Mouse (Mus musculus) embryonic facial prominence, embryonic 11.5 days (tissue): ENCODE measurements around the gene Tm2d1. TPM values are rescaled to one million over a fixed set of nuclear protein-coding genes. Genes with fewer than 3 reads are reported as not detected.

Source experiments
- ATAC-seq: fragments of 200-750 bp; cut with Nextera tagmentation; replicated peaks from 2 replicates; pipeline ENCODE4 v1.8.0; 2017; ENCODE audit warnings: low read depth; ENCODE audit not compliant: insufficient number of reproducible peaks, low FRiP score, low TSS enrichment
- DNase-seq: peaks from one replicate; pipeline ENCODE4 v3.0.0-alpha.2; 2015; ENCODE audit warnings: low spot score
- H3K27ac ChIP-seq: fragments of 300-500 bp; sonication (generic); replicated peaks from 2 replicates; pipeline ENCODE4 v1.5.1; 2014; ENCODE audit warnings: mild to moderate bottlenecking, low read depth, low read length, control low read depth
- H3K27me3 ChIP-seq: fragments of 300-500 bp; sonication (generic); 2 replicates; pipeline ENCODE4 v1.6.1; 2014; ENCODE audit warnings: mild to moderate bottlenecking, low read length, moderate library complexity, mixed read lengths; ENCODE audit not compliant: control insufficient read depth, insufficient read depth
- H3K36me3 ChIP-seq: fragments of 300-500 bp; sonication (generic); replicated peaks from 2 replicates; pipeline ENCODE4 v1.6.1; 2014; ENCODE audit warnings: low read depth, mild to moderate bottlenecking, low read length, moderate library complexity, mixed read lengths; ENCODE audit not compliant: control insufficient read depth, insufficient read depth
- H3K4me1 ChIP-seq: fragments of 300-500 bp; sonication (generic); 2 replicates; pipeline ENCODE4 v1.6.1; 2014; ENCODE audit warnings: low read length, mixed read lengths; ENCODE audit not compliant: control insufficient read depth, insufficient read depth
- H3K4me2 ChIP-seq: fragments of 300-500 bp; sonication (generic); 2 replicates; pipeline ENCODE4 v1.6.1; 2014; ENCODE audit warnings: low read depth, mild to moderate bottlenecking, control low read depth, low read length, moderate library complexity
- H3K4me3 ChIP-seq: fragments of 300-500 bp; sonication (generic); 2 replicates; pipeline ENCODE4 v1.5.1; 2014; ENCODE audit warnings: low read depth, low read length, control low read depth
- H3K9ac ChIP-seq: fragments of 300-500 bp; sonication (generic); replicated peaks from 2 replicates; pipeline ENCODE4 v1.6.1; 2014; ENCODE audit warnings: mild to moderate bottlenecking, control low read depth, low read length
- H3K9me3 ChIP-seq: fragments of 300-500 bp; sonication (generic); replicated peaks from 2 replicates; pipeline ENCODE4 v1.6.1; 2016; ENCODE audit warnings: mild to moderate bottlenecking, low read length, inconsistent platforms, mixed read lengths; ENCODE audit not compliant: control insufficient read depth
- WGBS: fragments of 180-500 bp; shearing (Covaris S2); extraction: QIAGEN DNeasy Blood & Tissue Kit; methylation state at CpG from one replicate; pipeline ENCODE4 v1.1.7; 2014; 5-methylcytosine and 5-hydroxymethylcytosine counted together
- polyA plus RNA-seq: library from polyadenylated mRNA; unstranded; fragments of >200 nt; fragmentation: Nextera tagmentation; extraction: Ambion mirVana; gene quantifications from 2 replicates; pipeline ENCODE4 v1.2.1, GENCODE M21; 2014

Gene Tm2d1
- polyA plus RNA-seq, 1 experiment from 2014 or later = 101 TPM

DNA sequence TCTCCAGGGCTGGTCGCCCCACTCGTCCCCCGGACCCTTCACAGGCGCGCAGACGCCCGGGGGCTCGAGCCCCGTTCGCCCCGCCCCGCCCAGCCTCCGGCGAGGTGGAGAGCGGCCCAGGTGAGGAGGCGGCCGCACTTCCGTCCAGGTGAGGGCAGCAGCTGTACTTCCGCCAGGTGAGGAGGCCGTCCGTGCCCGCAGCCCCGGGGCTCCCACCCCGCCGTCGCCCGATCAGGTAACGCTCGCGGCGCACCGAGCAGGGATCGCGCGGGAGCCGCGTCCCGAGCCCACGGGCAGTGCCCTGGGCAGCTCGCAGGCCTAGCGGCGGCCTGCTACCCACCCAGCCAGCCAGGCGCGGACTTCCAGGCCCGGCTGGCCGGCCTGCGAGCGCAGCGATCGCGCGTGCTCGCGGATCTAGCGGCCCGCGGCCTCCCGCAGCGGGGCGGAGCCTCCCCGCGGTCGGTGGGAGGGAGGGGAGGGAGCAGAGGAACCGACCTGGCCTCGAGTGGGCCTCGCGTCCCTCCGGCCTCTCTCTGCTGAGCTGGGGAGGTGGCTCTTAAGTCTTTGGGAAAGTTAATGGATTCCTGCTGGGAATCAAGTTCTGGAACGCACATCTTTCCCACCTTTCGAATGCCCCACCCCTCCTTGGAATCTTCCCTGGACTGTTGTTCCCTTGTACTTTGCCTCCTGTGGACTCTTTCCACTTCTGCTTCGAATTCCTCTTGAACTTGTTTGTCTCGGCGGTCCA lies 12.8 kb upstream of the Tm2d1 start, which contains the start of gene Patj:
Gene Patj (plus strand): TSS at position 96 of the 748 bp plus-strand sequence.
- Histone ChIP-seq H3K9ac (peak within 1 kb of the TSS; percentile 99), H3K27me3 (no peaks in the 10 kb centered on the region), H3K4me3 (peak within 1 kb of the TSS; percentile 74), H3K4me1 (no peaks in the 10 kb centered on the region), H3K27ac (peak within 1 kb of the TSS; percentile 72; the same call in 1 of the 2 replicates), H3K9me3 (no peaks in the 10 kb centered on the region), H3K4me2 (peak within 1 kb of the TSS; percentile 91), H3K36me3 (no peaks in the 10 kb centered on the region)
- ATAC-seq (peak; percentile 84), DNase-seq (peak; percentile 67)
- under 1% methylated on average over 41 of the region's 73 CpGs for WGBS

DNA sequence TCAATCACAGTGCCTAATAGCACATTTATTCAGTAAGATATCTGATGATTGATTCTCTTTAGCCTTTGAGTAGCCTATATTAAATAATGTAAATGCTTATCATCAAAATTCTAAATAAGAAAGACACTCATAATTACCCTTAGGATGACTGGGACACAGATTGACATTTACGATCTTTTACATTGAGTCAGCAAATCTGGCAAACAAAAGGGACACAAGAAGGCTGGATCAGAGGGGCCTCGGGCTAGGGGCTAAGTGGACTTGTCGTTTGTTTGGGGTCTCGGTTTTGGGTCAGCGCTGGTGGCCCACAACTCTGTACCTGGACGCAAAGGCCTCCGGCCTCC lies 12.2 kb upstream of the Tm2d1 start:
- DNase-seq (no peak), ATAC-seq (no peak)
- Histone ChIP-seq H3K4me1 (no peaks in the 10 kb centered on the region), H3K27me3 (no peaks in the 10 kb centered on the region), H3K4me3 (peak overlapping the region; percentile 74), H3K4me2 (peak overlapping the region; percentile 91), H3K9me3 (no peaks in the 10 kb centered on the region), H3K9ac (peak overlapping the region; percentile 99), H3K27ac (peak overlapping the region; percentile 72; the same call in 1 of the 2 replicates), H3K36me3 (no peaks in the 10 kb centered on the region)
- WGBS = 6% methylated on average over 7 of the region's 7 CpGs

DNA sequence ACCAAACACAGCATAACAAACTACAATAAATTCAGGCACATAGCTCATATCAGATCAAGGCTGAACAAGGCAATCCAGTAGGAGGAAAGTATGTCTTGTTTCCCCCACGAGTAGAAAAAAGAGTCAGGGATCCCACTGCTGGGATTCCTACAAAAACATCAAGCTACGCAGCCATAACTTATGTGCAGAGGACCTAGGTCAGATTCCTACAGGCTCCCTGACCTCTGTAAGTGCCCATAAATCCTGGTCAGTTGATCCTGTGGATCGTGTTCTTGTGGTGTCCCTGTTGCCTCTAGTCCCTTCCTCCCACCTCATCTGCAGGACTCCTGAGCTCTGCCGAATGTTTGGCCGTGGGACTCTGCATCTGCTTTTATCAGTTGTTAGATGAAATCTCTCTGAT lies 1.9 kb upstream of the Tm2d1 start:
- no peaks in the 10 kb centered on the region for H3K4me1 ChIP-seq
- no peaks in the 10 kb centered on the region for H3K36me3 ChIP-seq
- no peaks in the 10 kb centered on the region for H3K9me3 ChIP-seq
- DNase-seq = no peak
- H3K4me3 ChIP-seq = no peak overlapping the region
- H3K9ac ChIP-seq = no peak overlapping the region
- no peak overlapping the region for H3K4me2 ChIP-seq
- 66% methylated on average over 5 of the region's 5 CpGs for WGBS
- no peak for ATAC-seq
- H3K27me3 ChIP-seq = no peaks in the 10 kb centered on the region
- H3K27ac ChIP-seq = no peak overlapping the region

DNA sequence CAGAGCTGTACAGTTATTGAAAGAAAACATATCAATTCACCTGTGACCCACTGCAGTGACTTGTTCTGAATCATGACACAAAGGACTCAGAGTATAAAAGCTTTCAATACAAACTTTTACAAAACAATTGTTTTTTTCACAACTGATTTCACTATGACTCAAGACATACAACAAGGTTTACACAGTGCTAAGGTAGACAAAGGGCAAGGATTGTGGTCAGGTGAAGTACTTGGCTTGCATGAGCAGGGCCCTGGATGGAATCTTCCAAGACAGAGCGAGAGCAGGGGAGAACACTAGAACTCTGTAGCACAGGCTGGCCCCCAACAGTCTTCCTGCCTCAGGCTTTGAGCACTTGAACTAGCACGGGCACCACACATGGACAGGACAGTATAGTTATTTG lies 6.2 kb downstream of the Tm2d1 start:
- no peak for DNase-seq
- H3K4me1 ChIP-seq = no peaks in the 10 kb centered on the region
- 95% methylated on average over 2 of the region's 2 CpGs for WGBS
- H3K27ac ChIP-seq = no peak overlapping the region
- no peaks in the 10 kb centered on the region for H3K27me3 ChIP-seq
- no peak for ATAC-seq
- H3K4me2 ChIP-seq = no peak overlapping the region
- H3K36me3 ChIP-seq = no peaks in the 10 kb centered on the region
- no peak overlapping the region for H3K4me3 ChIP-seq
- H3K9ac ChIP-seq = no peak overlapping the region
- H3K9me3 ChIP-seq = no peaks in the 10 kb centered on the region

- Histone ChIP-seq H3K4me2 (no peak overlapping the region), H3K9me3 (no peaks in the 10 kb centered on the region), H3K4me1 (no peaks in the 10 kb centered on the region), H3K9ac (no peak overlapping the region), H3K36me3 (no peaks in the 10 kb centered on the region), H3K4me3 (no peak overlapping the region), H3K27me3 (no peaks in the 10 kb centered on the region), H3K27ac (no peak overlapping the region)
- ATAC-seq (no peak), DNase-seq (no peak)
- WGBS = 57% methylated on average over 4 of the region's 4 CpGs
Observed at GRCm38 (mm10) chr4:98375401-98375800, 7.7 kb downstream of the Tm2d1 start.

- DNase-seq (no peak), ATAC-seq (no peak)
- H3K4me2 ChIP-seq = no peak overlapping the region
- H3K27me3 ChIP-seq = no peaks in the 10 kb centered on the region
- no peak overlapping the region for H3K27ac ChIP-seq
- H3K4me1 ChIP-seq = no peaks in the 10 kb centered on the region
- H3K36me3 ChIP-seq = no peaks in the 10 kb centered on the region; the same call in 1 of the 2 replicates
- 92% methylated on average over 9 of the region's 9 CpGs for WGBS
- no peaks in the 10 kb centered on the region for H3K9me3 ChIP-seq
- no peak overlapping the region for H3K9ac ChIP-seq
- no peak overlapping the region for H3K4me3 ChIP-seq
Observed at GRCm38 (mm10) chr4:98358034-98358809, 24.9 kb downstream of the Tm2d1 start.

DNA sequence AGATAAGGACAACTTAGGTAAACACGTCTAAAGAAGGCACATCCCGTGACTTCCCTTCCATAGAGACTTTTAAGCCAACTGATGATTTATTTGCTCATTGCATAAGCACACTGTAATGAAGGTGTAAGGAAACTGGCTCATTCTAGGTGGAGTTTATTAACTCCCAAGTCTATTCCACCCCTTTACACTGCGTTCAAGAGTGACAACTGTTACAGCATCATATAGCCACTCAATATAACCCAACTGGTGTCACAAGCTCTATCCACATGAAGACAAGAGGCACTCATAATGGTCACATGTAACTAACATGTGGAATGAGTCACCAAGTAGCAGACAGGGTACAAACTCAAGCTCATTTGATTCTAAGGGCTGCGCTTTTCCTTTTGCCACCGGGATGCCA lies 34.5 kb downstream of the Tm2d1 start:
- no peaks in the 10 kb centered on the region for H3K9me3 ChIP-seq

DNA sequence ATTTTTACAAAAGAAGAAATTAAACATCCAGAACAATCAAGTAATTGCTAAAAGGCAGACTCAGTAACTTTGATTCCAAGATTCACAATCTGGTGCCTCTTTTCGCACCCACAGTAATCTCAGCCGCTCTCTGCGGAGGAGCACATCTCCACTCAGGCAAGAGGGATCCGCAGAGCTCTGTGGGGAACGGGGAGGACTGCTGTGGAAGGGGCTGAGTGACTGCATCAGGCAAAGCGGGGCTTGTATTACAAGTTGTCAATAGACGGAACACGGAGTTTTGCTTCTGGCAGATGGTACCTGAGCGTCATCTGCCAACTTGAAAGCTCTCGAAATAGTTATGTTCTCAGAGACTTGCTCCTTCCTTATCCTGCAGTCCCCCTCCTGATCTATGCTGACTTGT lies 37.3 kb downstream of the Tm2d1 start:
- Histone ChIP-seq H3K36me3 (no peaks in the 10 kb centered on the region), H3K4me1 (no peaks in the 10 kb centered on the region), H3K27me3 (no peaks in the 10 kb centered on the region), H3K9me3 (no peaks in the 10 kb centered on the region), H3K27ac (no peak overlapping the region), H3K4me2 (no peak overlapping the region), H3K9ac (no peak overlapping the region), H3K4me3 (no peak overlapping the region)
- WGBS = 89% methylated on average over 10 of the region's 10 CpGs
- DNase-seq = no peak
- no peak for ATAC-seq

More for the DNA sequence above, 34.5 kb downstream of the Tm2d1 start:
- H3K4me1 ChIP-seq = no peaks in the 10 kb centered on the region
- H3K36me3 ChIP-seq = no peaks in the 10 kb centered on the region
- no peak overlapping the region for H3K4me3 ChIP-seq
- ATAC-seq (no peak), DNase-seq (no peak)
- no peak overlapping the region for H3K9ac ChIP-seq
- H3K27ac ChIP-seq = no peak overlapping the region
- no peak overlapping the region for H3K4me2 ChIP-seq
- no peaks in the 10 kb centered on the region for H3K27me3 ChIP-seq
- 89% methylated on average over 5 of the region's 5 CpGs for WGBS
